Mouse (Mus musculus): ENCODE data around the gene Krtap5-4. TPM values are rescaled to one million over a fixed set of nuclear protein-coding genes. Genes with fewer than 3 reads are reported as not detected.
"Not testable (repeated sequence)": the region's sequence is repeated elsewhere in the genome, so short reads cannot be mapped to it uniquely, and the experiment has no call there.

The Krtap5-4 gene
- total and polyA plus RNA-seq, 3 experiments = not detected

DNA sequence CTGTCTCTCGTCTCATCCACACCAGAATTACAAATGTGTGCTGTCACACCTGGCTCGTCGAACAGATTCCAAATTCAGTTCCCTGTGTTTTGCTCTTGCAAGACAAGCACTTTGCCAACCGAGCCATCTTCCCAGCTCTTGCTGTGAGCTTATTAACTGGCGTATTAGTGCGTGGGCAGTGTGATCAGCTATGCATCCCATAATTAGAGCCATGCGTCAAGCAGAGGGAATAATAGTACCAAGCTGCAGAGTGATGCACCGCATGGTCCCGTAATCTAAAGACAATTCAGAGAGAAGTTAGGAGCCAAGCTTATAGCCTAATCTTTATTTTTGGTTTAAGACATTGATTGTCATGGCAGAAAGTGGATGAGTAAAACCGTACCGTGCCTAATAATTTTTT is 15.8 kb downstream of the Krtap5-4 start:
- TF ChIP-seq CHD2 (IDR thresholded peaks at IDR 0.05; ENCODE audit: low read length) = no peak
- TF ChIP-seq TCF12 (IDR thresholded peaks at IDR 0.05; ENCODE audit: low read depth, low read length) = no peak
- TF ChIP-seq KAT2A (IDR thresholded peaks at IDR 0.05; ENCODE audit: insufficient replicate concordance, low read length) = no peak
- no peak for TF ChIP-seq UBTF (IDR thresholded peaks at IDR 0.05; ENCODE audit: low read depth, low read length)
- TF ChIP-seq MXI1 (IDR thresholded peaks at IDR 0.05; ENCODE audit: low read depth, low read length) = no peak
- no peak for TF ChIP-seq MAX (IDR thresholded peaks at IDR 0.05; ENCODE audit: low read length)
- no peak for TF ChIP-seq POLR2AphosphoS2 (IDR thresholded peaks at IDR 0.05; ENCODE audit: low read depth, low read length)
- TF ChIP-seq SMC3 (IDR thresholded peaks at IDR 0.05; ENCODE audit: low read depth, low read length) = no peak
- TF ChIP-seq CTCF (conservative IDR thresholded peaks at IDR 0.05 in 1 of 2, IDR thresholded peaks at IDR 0.05 in 1 of 2; ENCODE audit: low read depth in 2 of 2, low read length in 2 of 2) = no peak
- no peak overlapping the region for H3K4me2 ChIP-seq (ENCODE audit: insufficient read depth, low read depth, poor library complexity, severe bottlenecking)
- H3K79me2 ChIP-seq (replicated peaks; ENCODE audit: control insufficient read depth, extremely low read depth, insufficient read depth, poor library complexity, severe bottlenecking) = no peaks in the 10 kb centered on the region
- dilution Hi-C loops (cut with MboI; ENCODE audit: extremely low pct_ligation_motif_present, extremely low pct_unique_long_range_greater_than_20kb, low sequenced_read_pairs) = no loop called here
- H3K4me3 ChIP-seq (replicated peaks in 1 of 3; ENCODE audit: low read depth in 2 of 3, low read length in 2 of 3, poor library complexity in 1 of 3) = no peak overlapping the region
- H3K27me3 ChIP-seq (replicated peaks) = peaks cover 62% of the 10 kb centered on the region
- in situ Hi-C loops (cut with MboI; ENCODE audit: low pct_ligation_motif_present, low pct_unique_long_range_greater_than_20kb, low sequenced_read_pairs) = no loop called here
- H3K27ac ChIP-seq (ENCODE audit: insufficient read depth, low read depth) = no peak overlapping the region
- H3K36me3 ChIP-seq (replicated peaks in 1 of 2; ENCODE audit: control insufficient read depth in 1 of 2, insufficient read depth in 1 of 2, low read length in 1 of 2) = no peaks in the 10 kb centered on the region
- no peak overlapping the region for H3K9ac ChIP-seq (ENCODE audit: insufficient read depth, low read depth)
- H3K4me1 ChIP-seq (ENCODE audit: control insufficient read depth in 1 of 2, insufficient read depth in 2 of 2) = no peaks in the 10 kb centered on the region
- no peaks in the 10 kb centered on the region for H3K9me3 ChIP-seq (replicated peaks; ENCODE audit: low read length)
- no peak for DNase-seq (ENCODE audit: extremely low read depth)

DNA sequence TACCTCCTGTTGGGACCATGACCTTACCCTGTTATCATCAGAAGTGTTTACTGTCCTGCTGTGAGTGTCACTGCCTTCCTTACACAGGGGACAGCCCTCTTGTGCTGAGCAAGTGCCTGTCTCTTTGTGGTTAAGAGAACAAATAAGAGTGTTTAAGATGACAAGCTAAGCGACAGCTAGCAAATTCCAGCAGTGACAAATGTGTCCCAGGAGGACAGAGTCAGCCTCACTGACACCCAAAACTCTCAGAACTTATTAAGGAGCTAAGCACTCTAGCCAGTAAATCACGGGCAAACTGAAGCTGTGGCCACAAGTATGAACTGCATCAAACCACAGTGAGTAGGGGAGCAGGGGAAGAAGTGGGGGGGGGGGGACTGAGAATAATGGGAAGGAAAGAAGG is 17.6 kb downstream of the Krtap5-4 start:
- in situ Hi-C loops (cut with MboI; ENCODE audit: low pct_ligation_motif_present, low pct_unique_long_range_greater_than_20kb, low sequenced_read_pairs) (no loop called here), dilution Hi-C loops (cut with MboI; ENCODE audit: extremely low pct_ligation_motif_present, extremely low pct_unique_long_range_greater_than_20kb, low sequenced_read_pairs) (no loop called here)
- Histone ChIP-seq H3K27me3 (replicated peaks) (peaks cover 55% of the 10 kb centered on the region), H3K4me3 (replicated peaks in 1 of 3; ENCODE audit: low read depth in 2 of 3, low read length in 2 of 3, poor library complexity in 1 of 3) (no peak overlapping the region), H3K27ac (ENCODE audit: insufficient read depth, low read depth) (no peak overlapping the region), H3K4me2 (ENCODE audit: insufficient read depth, low read depth, poor library complexity, severe bottlenecking) (no peak overlapping the region), H3K4me1 (ENCODE audit: control insufficient read depth in 1 of 2, insufficient read depth in 2 of 2) (no peaks in the 10 kb centered on the region), H3K79me2 (replicated peaks; ENCODE audit: control insufficient read depth, extremely low read depth, insufficient read depth, poor library complexity, severe bottlenecking) (no peaks in the 10 kb centered on the region), H3K9ac (ENCODE audit: insufficient read depth, low read depth) (no peak overlapping the region), H3K36me3 (replicated peaks in 1 of 2; ENCODE audit: control insufficient read depth in 1 of 2, insufficient read depth in 1 of 2, low read length in 1 of 2) (no peaks in the 10 kb centered on the region), H3K9me3 (replicated peaks; ENCODE audit: low read length) (no peaks in the 10 kb centered on the region)
- no peak for DNase-seq (ENCODE audit: extremely low read depth)
- no peak for TF ChIP-seq UBTF (IDR thresholded peaks at IDR 0.05; ENCODE audit: low read depth, low read length)
- TF ChIP-seq POLR2A (IDR thresholded peaks at IDR 0.05; ENCODE audit: low read depth, low read length) = no peak
- no peak for TF ChIP-seq ELF1 (IDR thresholded peaks at IDR 0.05; ENCODE audit: low read depth, low read length)
- no peak for TF ChIP-seq E2F4 (IDR thresholded peaks at IDR 0.05; ENCODE audit: insufficient replicate concordance, low read depth, low read length)
- TF ChIP-seq IRF4 (IDR thresholded peaks at IDR 0.05; ENCODE audit: low read depth, low read length) = no peak
- no peak for TF ChIP-seq MEF2A (IDR thresholded peaks at IDR 0.05; ENCODE audit: borderline replicate concordance, low read depth, low read length)
- no peak for TF ChIP-seq ZKSCAN1 (IDR thresholded peaks at IDR 0.05; ENCODE audit: borderline replicate concordance, low read depth, low read length)
- TF ChIP-seq GABPA (IDR thresholded peaks at IDR 0.05; ENCODE audit: insufficient replicate concordance, low read depth, low read length) = no peak
- no peak for TF ChIP-seq MAFK (IDR thresholded peaks at IDR 0.05; ENCODE audit: insufficient replicate concordance, low read length)
- no peak for TF ChIP-seq KAT2A (IDR thresholded peaks at IDR 0.05; ENCODE audit: insufficient replicate concordance, low read length)
- no peak for TF ChIP-seq PAX5 (IDR thresholded peaks at IDR 0.05; ENCODE audit: low read length)
- TF ChIP-seq TCF12 (IDR thresholded peaks at IDR 0.05; ENCODE audit: low read depth, low read length) = no peak
- no peak for TF ChIP-seq NELFE (IDR thresholded peaks at IDR 0.05; ENCODE audit: low read depth, low read length)
- no peak for TF ChIP-seq CTCF (conservative IDR thresholded peaks at IDR 0.05 in 1 of 2, IDR thresholded peaks at IDR 0.05 in 1 of 2; ENCODE audit: low read depth in 2 of 2, low read length in 2 of 2)
- no peak for TF ChIP-seq JUND (conservative IDR thresholded peaks at IDR 0.05; ENCODE audit: low read depth, low read length)
- TF ChIP-seq JUN (IDR thresholded peaks at IDR 0.05; ENCODE audit: insufficient read depth, low read depth, low read length) = no peak
- no peak for TF ChIP-seq CHD2 (IDR thresholded peaks at IDR 0.05; ENCODE audit: low read length)
- TF ChIP-seq ETS1 (conservative IDR thresholded peaks at IDR 0.05; ENCODE audit: low read depth, low read length) = no peak
- TF ChIP-seq RCOR1 (conservative IDR thresholded peaks at IDR 0.05; ENCODE audit: low read depth, low read length) = no peak

DNA sequence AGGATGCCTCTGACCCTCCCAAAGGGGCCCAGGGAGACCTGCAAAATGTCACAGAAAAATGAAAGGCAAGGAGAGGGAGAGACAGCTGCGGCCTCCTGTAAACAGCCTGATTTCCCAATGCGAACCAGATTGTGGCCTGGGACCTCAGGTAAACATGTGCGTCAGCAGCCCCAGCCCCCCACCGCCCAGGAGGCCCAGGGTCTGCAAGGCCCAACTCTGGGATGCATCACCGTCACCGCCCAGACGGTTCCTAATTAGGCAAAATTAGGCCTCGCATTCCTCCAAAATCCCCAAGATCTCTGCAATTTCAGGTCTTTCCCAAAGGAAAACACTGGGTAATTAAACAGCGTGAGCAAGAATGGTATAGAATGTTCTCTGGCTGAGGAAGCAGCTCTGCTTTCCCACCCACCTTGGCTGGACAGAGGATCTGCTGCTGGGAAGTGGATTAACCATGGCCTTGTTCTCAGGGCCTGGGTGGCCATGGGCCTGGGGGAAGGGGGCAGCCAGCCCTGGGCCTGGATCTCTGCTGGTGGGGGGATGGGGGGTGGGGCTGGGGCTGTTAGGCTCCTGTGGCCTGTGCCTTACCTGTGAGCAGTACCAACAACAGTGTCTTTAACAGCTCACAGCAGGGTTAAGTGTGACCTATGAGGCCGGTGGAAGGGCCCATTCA is 18.4 kb downstream of the Krtap5-4 start:
- H3K27ac ChIP-seq (ENCODE audit: insufficient read depth, low read depth); H3K4me1 ChIP-seq (ENCODE audit: control insufficient read depth in 1 of 2, insufficient read depth in 2 of 2); DNase-seq (ENCODE audit: extremely low read depth); H3K4me3 ChIP-seq (replicated peaks in 1 of 3; ENCODE audit: low read depth in 2 of 3, low read length in 2 of 3, poor library complexity in 1 of 3); H3K4me2 ChIP-seq (ENCODE audit: insufficient read depth, low read depth, poor library complexity, severe bottlenecking); dilution Hi-C loops (cut with MboI; ENCODE audit: extremely low pct_ligation_motif_present, extremely low pct_unique_long_range_greater_than_20kb, low sequenced_read_pairs); H3K79me2 ChIP-seq (replicated peaks; ENCODE audit: control insufficient read depth, extremely low read depth, insufficient read depth, poor library complexity, severe bottlenecking); H3K36me3 ChIP-seq (replicated peaks in 1 of 2; ENCODE audit: control insufficient read depth in 1 of 2, insufficient read depth in 1 of 2, low read length in 1 of 2); H3K9ac ChIP-seq (ENCODE audit: insufficient read depth, low read depth); H3K9me3 ChIP-seq (replicated peaks; ENCODE audit: low read length); in situ Hi-C loops (cut with MboI; ENCODE audit: low pct_ligation_motif_present, low pct_unique_long_range_greater_than_20kb, low sequenced_read_pairs): not testable (repeated sequence)
- H3K27me3 ChIP-seq (replicated peaks) = peaks cover 59% of the 10 kb centered on the region

Data from CH12.LX (cell line).